Mouse (Mus musculus) stomach, embryonic 14.5 days (tissue): ENCODE results near the gene Serpinb11. TPM values are rescaled to one million over a fixed set of nuclear protein-coding genes. Genes with fewer than 3 reads are reported as not detected.

Source experiments
- ATAC-seq: fragments of 200-750 bp; cut with Nextera tagmentation; 2 replicates; pipeline ENCODE4 v1.8.0; 2017; ENCODE audit warnings: low read depth, moderate TSS enrichment; ENCODE audit not compliant: insufficient number of reproducible peaks, insufficient read depth, low FRiP score
- H3K27ac ChIP-seq: fragments of 300-500 bp; sonication (generic); 2 replicates; pipeline ENCODE4 v1.5.1; 2014; ENCODE audit warnings: mild to moderate bottlenecking, low read length, moderate library complexity, mixed read lengths
- H3K27me3 ChIP-seq: fragments of 300-500 bp; sonication (generic); 2 replicates; pipeline ENCODE4 v1.6.1; 2014; ENCODE audit warnings: low read length, control low read depth, mixed read lengths; ENCODE audit not compliant: control insufficient read depth, insufficient read depth
- H3K36me3 ChIP-seq: fragments of 300-500 bp; sonication (generic); 2 replicates; pipeline ENCODE4 v1.6.1; 2014; ENCODE audit warnings: mild to moderate bottlenecking, control low read depth, low read length, moderate library complexity, mixed read lengths; ENCODE audit not compliant: control insufficient read depth, insufficient read depth
- H3K4me1 ChIP-seq: fragments of 300-500 bp; sonication (generic); 2 replicates; pipeline ENCODE4 v1.6.1; 2014; ENCODE audit warnings: low read length, control low read depth, mixed read lengths; ENCODE audit not compliant: control insufficient read depth, insufficient read depth
- H3K4me2 ChIP-seq: fragments of 300-500 bp; sonication (generic); replicated peaks from 2 replicates; pipeline ENCODE4 v1.6.1; 2014; ENCODE audit warnings: low read depth, low read length, control low read depth
- H3K4me3 ChIP-seq: fragments of 300-500 bp; sonication (generic); 2 replicates; pipeline ENCODE4 v1.5.1; 2014; ENCODE audit warnings: low read depth, low read length, control low read depth
- H3K9ac ChIP-seq: fragments of 300-500 bp; sonication (generic); replicated peaks from 2 replicates; pipeline ENCODE4 v1.6.1; 2014; ENCODE audit warnings: low read depth, mild to moderate bottlenecking, control low read depth, low read length, moderate library complexity, mixed read lengths
- H3K9me3 ChIP-seq: fragments of 300-500 bp; sonication (generic); 2 replicates; pipeline ENCODE4 v1.6.1; 2016; ENCODE audit warnings: low read depth, low read length, control low read depth; ENCODE audit not compliant: control insufficient read depth
- WGBS: fragments of 180-500 bp; shearing (Covaris S2); extraction: QIAGEN DNeasy Blood & Tissue Kit; methylation state at CpG from one replicate; pipeline ENCODE4 v1.1.7; 2014; 5-methylcytosine and 5-hydroxymethylcytosine counted together
- polyA plus RNA-seq: library from polyadenylated mRNA; unstranded; fragments of >200 nt; fragmentation: Nextera tagmentation; extraction: Ambion mirVana; gene quantifications from 2 replicates; pipeline ENCODE4 v1.2.1, GENCODE M21; 2014

The Serpinb11 gene
- polyA plus RNA-seq = 0.13 TPM in 1 of 2 replicates, not detected in the other

- WGBS = 65% methylated on average over 1 of the region's 1 CpGs
- H3K27ac ChIP-seq = no peak within 1 kb of the TSS
- H3K36me3 ChIP-seq = no peaks in the 10 kb centered on the region
- no peak for ATAC-seq
- no peaks in the 10 kb centered on the region for H3K4me1 ChIP-seq
- no peaks in the 10 kb centered on the region for H3K27me3 ChIP-seq
- no peak within 1 kb of the TSS for H3K4me2 ChIP-seq
- no peak within 1 kb of the TSS for H3K9ac ChIP-seq
- no peaks in the 10 kb centered on the region for H3K9me3 ChIP-seq
- H3K4me3 ChIP-seq = no peak within 1 kb of the TSS
Measured at GRCm38 (mm10) chr1:107360898-107361297, at the start of gene Serpinb11. Gene Serpinb11 (plus strand): TSS chr1:107361198.

- H3K4me1 ChIP-seq = no peaks in the 10 kb centered on the region
- no peak overlapping the region for H3K4me3 ChIP-seq
- no peak overlapping the region for H3K4me2 ChIP-seq
- H3K9me3 ChIP-seq = no peaks in the 10 kb centered on the region
- no peaks in the 10 kb centered on the region for H3K27me3 ChIP-seq
- H3K9ac ChIP-seq = no peak overlapping the region
- no peak overlapping the region for H3K27ac ChIP-seq
- no peak for ATAC-seq
- no peaks in the 10 kb centered on the region for H3K36me3 ChIP-seq
Measured at GRCm38 (mm10) chr1:107345979-107346378, 15.0 kb upstream of the Serpinb11 start.

- 82% methylated on average over 2 of the region's 2 CpGs for WGBS
Measured at GRCm38 (mm10) chr1:107346788-107347187, 14.2 kb upstream of the Serpinb11 start.

GRCm38 (mm10) chr1:107350392-107350791, 10.6 kb upstream of the Serpinb11 start:
- Histone ChIP-seq H3K36me3 (no peaks in the 10 kb centered on the region), H3K4me2 (no peak overlapping the region), H3K9me3 (no peaks in the 10 kb centered on the region), H3K27ac (no peak overlapping the region), H3K4me1 (no peaks in the 10 kb centered on the region), H3K27me3 (no peaks in the 10 kb centered on the region), H3K4me3 (no peak overlapping the region), H3K9ac (no peak overlapping the region)
- WGBS = 44% methylated on average over 3 of the region's 3 CpGs
- ATAC-seq = no peak

More at GRCm38 (mm10) chr1:107346788-107347187, 14.2 kb upstream of the Serpinb11 start:
- ATAC-seq = no peak
- no peaks in the 10 kb centered on the region for H3K4me1 ChIP-seq
- no peaks in the 10 kb centered on the region for H3K36me3 ChIP-seq
- H3K4me3 ChIP-seq = no peak overlapping the region
- no peaks in the 10 kb centered on the region for H3K27me3 ChIP-seq
- H3K9me3 ChIP-seq = no peaks in the 10 kb centered on the region
- H3K4me2 ChIP-seq = no peak overlapping the region
- H3K9ac ChIP-seq = no peak overlapping the region
- H3K27ac ChIP-seq = no peak overlapping the region

- no peak overlapping the region for H3K4me3 ChIP-seq
- no peak overlapping the region for H3K4me2 ChIP-seq
- no peaks in the 10 kb centered on the region for H3K9me3 ChIP-seq
- H3K4me1 ChIP-seq = no peaks in the 10 kb centered on the region
- ATAC-seq = no peak
- no peak overlapping the region for H3K27ac ChIP-seq
- H3K9ac ChIP-seq = no peak overlapping the region
- no peaks in the 10 kb centered on the region for H3K27me3 ChIP-seq
- 36% methylated on average over 2 of the region's 2 CpGs for WGBS
- no peaks in the 10 kb centered on the region for H3K36me3 ChIP-seq
Measured at GRCm38 (mm10) chr1:107351115-107351514, 9.9 kb upstream of the Serpinb11 start.

- no peak overlapping the region for H3K9ac ChIP-seq
- H3K27me3 ChIP-seq = no peaks in the 10 kb centered on the region
- H3K9me3 ChIP-seq = no peaks in the 10 kb centered on the region
- no peak overlapping the region for H3K27ac ChIP-seq
- H3K4me2 ChIP-seq = no peak overlapping the region
- H3K4me1 ChIP-seq = no peaks in the 10 kb centered on the region
- H3K36me3 ChIP-seq = no peaks in the 10 kb centered on the region
- no peak for ATAC-seq
- H3K4me3 ChIP-seq = no peak overlapping the region
- 34% methylated on average over 3 of the region's 3 CpGs for WGBS
Measured at GRCm38 (mm10) chr1:107353046-107353445, 8.0 kb upstream of the Serpinb11 start.

- H3K36me3 ChIP-seq = no peaks in the 10 kb centered on the region
- H3K9ac ChIP-seq = no peak overlapping the region
- ATAC-seq = no peak
- H3K27ac ChIP-seq = no peak overlapping the region
- H3K27me3 ChIP-seq = no peaks in the 10 kb centered on the region
- no peak overlapping the region for H3K4me3 ChIP-seq
- WGBS = 60% methylated on average over 7 of the region's 7 CpGs
- no peaks in the 10 kb centered on the region for H3K9me3 ChIP-seq
- no peak overlapping the region for H3K4me2 ChIP-seq
- H3K4me1 ChIP-seq = no peaks in the 10 kb centered on the region
Measured at GRCm38 (mm10) chr1:107365973-107366372, 5.0 kb downstream of the Serpinb11 start.

GRCm38 (mm10) chr1:107368944-107369343, 7.9 kb downstream of the Serpinb11 start:
- no peak overlapping the region for H3K27ac ChIP-seq
- WGBS = 72% methylated on average over 2 of the region's 2 CpGs
- no peaks in the 10 kb centered on the region for H3K4me1 ChIP-seq

GRCm38 (mm10) chr1:107376952-107377351, 16.0 kb downstream of the Serpinb11 start:
- no peak overlapping the region for H3K27ac ChIP-seq
- no peaks in the 10 kb centered on the region for H3K4me1 ChIP-seq
- no peak overlapping the region for H3K9ac ChIP-seq
- H3K9me3 ChIP-seq = no peaks in the 10 kb centered on the region
- ATAC-seq = no peak
- no peak overlapping the region for H3K4me2 ChIP-seq
- no peaks in the 10 kb centered on the region for H3K36me3 ChIP-seq
- H3K4me3 ChIP-seq = no peak overlapping the region
- H3K27me3 ChIP-seq = no peaks in the 10 kb centered on the region
- whole genome bisulfite sequencing = 64% methylated on average over 4 of the region's 4 CpGs

More at GRCm38 (mm10) chr1:107368944-107369343, 7.9 kb downstream of the Serpinb11 start:
- Histone ChIP-seq H3K9ac (no peak overlapping the region), H3K27me3 (no peaks in the 10 kb centered on the region), H3K9me3 (no peaks in the 10 kb centered on the region), H3K36me3 (no peaks in the 10 kb centered on the region), H3K4me2 (no peak overlapping the region), H3K4me3 (no peak overlapping the region)
- no peak for ATAC-seq
